Mouse (Mus musculus) spleen, adult 2 months (tissue): ENCODE measurements around the gene Etl4.

Experiments used
- CTCF ChIP-seq: fragments of 200-500 bp; IDR thresholded peaks from 2 replicates; pipeline ENCODE4 v1.5.1; 2011; ENCODE audit warnings: mild to moderate bottlenecking, inconsistent platforms; ENCODE audit not compliant: insufficient read depth, insufficient read length, insufficient replicate concordance; ENCODE audit errors: extremely low read depth
- POLR2A ChIP-seq: fragments of 200-500 bp; IDR thresholded peaks from 2 replicates; pipeline ENCODE4 v1.6.1; 2011; ENCODE audit warnings: low read depth, low read length, inconsistent platforms

- TF ChIP-seq CTCF (no peak), POLR2A (no peak)
Observed at GRCm38 (mm10) chr2:19933836-19934235, 24.3 kb downstream of the Etl4 start.
